Mouse (Mus musculus): ENCODE measurements around the gene Ctbp2. TPM values are rescaled to one million over a fixed set of nuclear protein-coding genes. Genes with fewer than 3 reads are reported as not detected.

The Ctbp2 gene
- total and polyA plus RNA-seq, 3 experiments: 74.9 to 90.7 TPM; not detected in 1

- H3K9me3 ChIP-seq (replicated peaks; ENCODE audit: insufficient read depth, low read length): no peaks in the 10 kb centered on the region
- TF ChIP-seq EP300 (IDR thresholded peaks at IDR 0.05; ENCODE audit: low read depth in 1 of 2, low read length in 2 of 2) (no peak), MAFK (IDR thresholded peaks at IDR 0.05; ENCODE audit: borderline replicate concordance, low read depth, low read length) (no peak), CTCF (IDR thresholded peaks at IDR 0.05 in 2 of 3, conservative IDR thresholded peaks at IDR 0.05 in 1 of 3; ENCODE audit: control insufficient read depth in 1 of 3, insufficient read depth in 1 of 3, low read depth in 2 of 3, low read length in 3 of 3, poor library complexity in 1 of 3, severe bottlenecking in 1 of 3) (no peak), TCF12 (IDR thresholded peaks at IDR 0.05; ENCODE audit: low read depth, low read length) (no peak), POLR2A (IDR thresholded peaks at IDR 0.05; ENCODE audit: control insufficient read depth in 1 of 2, insufficient read depth in 1 of 2, low read depth in 1 of 2, low read length in 2 of 2, poor library complexity in 1 of 2) (no peak), CHD1 (IDR thresholded peaks at IDR 0.05; ENCODE audit: low read depth, low read length) (no peak), POLR2AphosphoS2 (IDR thresholded peaks at IDR 0.05; ENCODE audit: low read length) (no peak), RAD21 (IDR thresholded peaks at IDR 0.05; ENCODE audit: low read depth, low read length) (no peak), SMC3 (IDR thresholded peaks at IDR 0.05; ENCODE audit: low read depth, low read length) (no peak), HCFC1 (IDR thresholded peaks at IDR 0.05; ENCODE audit: low read depth, low read length) (no peak), TBP (IDR thresholded peaks at IDR 0.05; ENCODE audit: low read depth, low read length) (no peak), MXI1 (IDR thresholded peaks at IDR 0.05; ENCODE audit: low read depth, low read length) (no peak), MEF2A (IDR thresholded peaks at IDR 0.05; ENCODE audit: extremely low read depth, insufficient replicate concordance, low read depth, low read length, poor library complexity, severe bottlenecking) (no peak), E2F4 (IDR thresholded peaks at IDR 0.05; ENCODE audit: borderline replicate concordance, low read depth, low read length) (no peak)
- no peak overlapping the region for H3K9ac ChIP-seq (ENCODE audit: control insufficient read depth, low read depth, low read length, poor library complexity, severe bottlenecking)
- H3K27ac ChIP-seq (ENCODE audit: control insufficient read depth, low read depth, low read length): no peak overlapping the region
- H3K36me3 ChIP-seq (ENCODE audit: control insufficient read depth in 1 of 2, insufficient read depth in 2 of 2, low read length in 2 of 2): peaks cover 2 to 22% of the 10 kb centered on the region in 2 experiments; a peak in 3 of 4 replicates
- no peaks in the 10 kb centered on the region for H3K27me3 ChIP-seq (ENCODE audit: control insufficient read depth in 1 of 2, insufficient read depth in 2 of 2, low read length in 2 of 2)
- H3K79me2 ChIP-seq (ENCODE audit: control insufficient read depth, insufficient read depth, low read length, poor library complexity): 0 out of 2 replicates have a peak, but pooled peaks cover 6% of the 10 kb centered on the region
- DNase-seq (ENCODE audit: low read depth, low spot score): no peak
- no peak overlapping the region for H3K4me3 ChIP-seq (ENCODE audit: control insufficient read depth in 1 of 2, insufficient read depth in 1 of 2, low read depth in 2 of 2, low read length in 2 of 2)
- H3K4me1 ChIP-seq (ENCODE audit: control insufficient read depth in 1 of 2, insufficient read depth in 2 of 2, low read length in 2 of 2): peaks cover 8 to 21% of the 10 kb centered on the region in 2 experiments
These were observed 96.2 kb downstream of the Ctbp2 start for GRCm38 (mm10) chr7:133027930-133028329.

- Histone ChIP-seq H3K27me3 (ENCODE audit: control insufficient read depth in 1 of 2, insufficient read depth in 2 of 2, low read length in 2 of 2) (no peaks in the 10 kb centered on the region), H3K4me3 (ENCODE audit: control insufficient read depth in 1 of 2, insufficient read depth in 1 of 2, low read depth in 2 of 2, low read length in 2 of 2) (no peak overlapping the region)
These were observed 99.5 kb downstream of the Ctbp2 start for GRCm38 (mm10) chr7:133024694-133025093.

GRCm38 (mm10) chr7:133019481-133020020 is 104.6 kb downstream of the Ctbp2 start:
- H3K4me1 ChIP-seq (ENCODE audit: control insufficient read depth in 1 of 2, insufficient read depth in 2 of 2, low read length in 2 of 2): no peaks in the 10 kb centered on the region
- H3K9ac ChIP-seq (ENCODE audit: control insufficient read depth, low read depth, low read length, poor library complexity, severe bottlenecking): no peak overlapping the region
- H3K4me3 ChIP-seq (ENCODE audit: control insufficient read depth in 1 of 2, insufficient read depth in 1 of 2, low read depth in 2 of 2, low read length in 2 of 2): no peak overlapping the region
- no peak for DNase-seq (ENCODE audit: low read depth, low spot score)
- no peak for TF ChIP-seq RAD21 (IDR thresholded peaks at IDR 0.05; ENCODE audit: low read depth, low read length)
- H3K79me2 ChIP-seq (ENCODE audit: control insufficient read depth, insufficient read depth, low read length, poor library complexity): peaks cover 4% of the 10 kb centered on the region
- H3K9me3 ChIP-seq (replicated peaks; ENCODE audit: insufficient read depth, low read length): no peaks in the 10 kb centered on the region
- H3K27me3 ChIP-seq (ENCODE audit: control insufficient read depth in 1 of 2, insufficient read depth in 2 of 2, low read length in 2 of 2): no peaks in the 10 kb centered on the region
- H3K36me3 ChIP-seq (ENCODE audit: control insufficient read depth in 1 of 2, insufficient read depth in 2 of 2, low read length in 2 of 2): no peaks in the 10 kb centered on the region; a peak in 1 of 4 replicates
- H3K27ac ChIP-seq (ENCODE audit: control insufficient read depth, low read depth, low read length): no peak overlapping the region

More at GRCm38 (mm10) chr7:133024694-133025093, 99.5 kb downstream of the Ctbp2 start:
- Histone ChIP-seq H3K9ac (ENCODE audit: control insufficient read depth, low read depth, low read length, poor library complexity, severe bottlenecking) (no peak overlapping the region), H3K79me2 (ENCODE audit: control insufficient read depth, insufficient read depth, low read length, poor library complexity) (0 out of 2 replicates have a peak, but pooled peaks cover 6% of the 10 kb centered on the region), H3K36me3 (ENCODE audit: control insufficient read depth in 1 of 2, insufficient read depth in 2 of 2, low read length in 2 of 2) (peaks cover 0 to 11% of the 10 kb centered on the region in 2 experiments; a peak in 3 of 4 replicates), H3K4me1 (ENCODE audit: control insufficient read depth in 1 of 2, insufficient read depth in 2 of 2, low read length in 2 of 2) (peaks cover 2 to 11% of the 10 kb centered on the region in 2 experiments), H3K9me3 (replicated peaks; ENCODE audit: insufficient read depth, low read length) (no peaks in the 10 kb centered on the region), H3K27ac (ENCODE audit: control insufficient read depth, low read depth, low read length) (no peak overlapping the region)
- no peak for TF ChIP-seq CHD2 (IDR thresholded peaks at IDR 0.05; ENCODE audit: low read length)
- DNase-seq (ENCODE audit: low read depth, low spot score): no peak
